Mouse (Mus musculus): ENCODE measurements around the gene Bmpr1b. TPM values are rescaled to one million over a fixed set of nuclear protein-coding genes. Genes with fewer than 3 reads are reported as not detected.

Bmpr1b gene
- polyA plus RNA-seq, 1 experiment from 2014 or later: 5.5 TPM

DNA sequence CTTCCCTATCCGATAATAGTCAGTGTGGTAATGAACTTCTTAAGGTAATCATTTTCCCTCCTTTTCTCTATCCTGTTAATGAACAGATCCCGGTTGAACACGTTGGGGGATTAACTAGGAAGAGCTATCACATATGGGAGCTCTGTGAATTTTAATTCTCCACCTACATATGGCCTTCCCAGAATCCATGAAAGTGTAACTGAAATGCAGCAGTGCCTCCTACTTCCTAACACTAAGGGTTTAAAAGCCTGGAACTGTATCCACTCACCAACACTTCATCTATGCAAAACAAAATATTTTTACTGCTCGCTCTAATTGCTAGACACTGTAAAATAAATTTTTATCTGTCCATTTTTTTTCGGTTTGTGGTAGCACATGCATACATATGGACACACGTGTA, 63.0 kb downstream of the Bmpr1b start:
- H3K27ac ChIP-seq: no peak overlapping the region
- no peak overlapping the region for H3K4me3 ChIP-seq (replicated peaks)
- H3K9ac ChIP-seq: no peak overlapping the region
- H3K4me2 ChIP-seq: no peak overlapping the region
- no peak for ATAC-seq (ENCODE audit: insufficient read depth, low FRiP score, low read depth)
- no peaks in the 10 kb centered on the region for H3K9me3 ChIP-seq
- H3K4me1 ChIP-seq: no peaks in the 10 kb centered on the region
- 86% methylated on average over 6 of the region's 6 CpGs for WGBS
- H3K36me3 ChIP-seq: no peaks in the 10 kb centered on the region
- H3K27me3 ChIP-seq (replicated peaks): no peaks in the 10 kb centered on the region

DNA sequence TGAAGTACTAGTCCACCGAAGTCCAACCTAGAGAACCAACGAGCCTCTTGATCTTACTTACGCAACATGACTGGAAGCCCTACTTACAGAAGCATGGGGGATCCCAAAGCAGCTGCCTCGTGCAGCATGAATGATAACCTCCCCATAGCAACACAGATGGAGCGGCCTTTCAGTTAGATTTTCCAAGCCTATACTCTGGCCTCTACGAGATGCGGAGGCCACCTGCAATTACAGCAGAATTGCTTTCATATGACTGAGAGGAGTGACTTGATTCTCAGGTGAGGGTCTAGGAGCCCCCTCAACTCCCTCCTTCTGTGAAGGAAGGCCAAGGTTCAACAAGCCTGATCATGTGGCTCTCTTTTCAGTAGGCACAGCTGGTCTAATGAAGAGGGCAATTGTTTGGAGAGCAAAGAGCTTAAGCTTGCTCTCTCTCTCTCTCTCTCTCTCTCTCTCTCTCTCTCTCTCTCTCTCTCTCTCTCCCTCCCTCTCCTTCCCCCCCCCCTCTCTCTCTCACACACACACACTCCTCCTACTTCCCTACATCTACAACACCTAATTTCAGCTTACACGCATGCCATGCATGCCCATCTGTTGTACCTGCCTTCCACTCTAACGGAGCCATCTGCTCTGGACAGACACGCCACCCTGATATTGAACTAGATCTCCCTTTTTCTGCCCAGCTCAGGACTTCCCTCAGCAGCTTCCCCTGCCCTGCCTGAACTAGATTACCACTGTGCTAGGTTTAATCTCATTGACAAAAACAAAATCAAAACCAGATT, 65.0 kb downstream of the Bmpr1b start:
- no peaks in the 10 kb centered on the region for H3K4me1 ChIP-seq
- no peak for ATAC-seq (ENCODE audit: insufficient read depth, low FRiP score, low read depth)
- H3K4me2 ChIP-seq: no peak overlapping the region
- H3K9ac ChIP-seq: no peak overlapping the region
- no peaks in the 10 kb centered on the region for H3K9me3 ChIP-seq
- no peaks in the 10 kb centered on the region for H3K27me3 ChIP-seq (replicated peaks)
- no peak overlapping the region for H3K27ac ChIP-seq
- 89% methylated on average over 10 of the region's 10 CpGs for WGBS
- no peaks in the 10 kb centered on the region for H3K36me3 ChIP-seq
- H3K4me3 ChIP-seq (replicated peaks): no peak overlapping the region

DNA sequence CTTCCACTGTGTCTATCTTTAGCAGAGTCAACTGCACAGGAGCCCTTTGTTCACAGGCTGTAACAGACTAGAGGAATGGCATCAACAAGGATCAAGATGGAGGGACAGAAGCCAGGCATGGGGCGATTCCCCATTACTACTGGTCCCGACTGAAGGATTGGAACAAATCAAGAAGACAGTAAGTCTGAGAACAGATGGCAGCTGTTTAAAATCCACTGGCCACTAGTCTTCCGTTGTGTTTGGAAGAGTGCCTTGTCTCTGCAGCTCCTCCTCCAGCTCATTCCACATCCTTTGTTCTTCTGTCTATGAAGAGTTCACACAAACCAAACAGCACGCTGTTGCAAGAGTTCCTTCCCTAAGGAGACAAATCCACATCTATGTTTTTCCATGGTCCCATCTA, 65.6 kb downstream of the Bmpr1b start:
- Histone ChIP-seq H3K9me3 (no peaks in the 10 kb centered on the region), H3K27ac (no peak overlapping the region), H3K9ac (no peak overlapping the region), H3K36me3 (no peaks in the 10 kb centered on the region), H3K4me3 (replicated peaks) (no peak overlapping the region), H3K4me2 (no peak overlapping the region), H3K4me1 (no peaks in the 10 kb centered on the region), H3K27me3 (replicated peaks) (no peaks in the 10 kb centered on the region)
- 76% methylated on average over 4 of the region's 4 CpGs for WGBS
- ATAC-seq (ENCODE audit: insufficient read depth, low FRiP score, low read depth): no peak

DNA sequence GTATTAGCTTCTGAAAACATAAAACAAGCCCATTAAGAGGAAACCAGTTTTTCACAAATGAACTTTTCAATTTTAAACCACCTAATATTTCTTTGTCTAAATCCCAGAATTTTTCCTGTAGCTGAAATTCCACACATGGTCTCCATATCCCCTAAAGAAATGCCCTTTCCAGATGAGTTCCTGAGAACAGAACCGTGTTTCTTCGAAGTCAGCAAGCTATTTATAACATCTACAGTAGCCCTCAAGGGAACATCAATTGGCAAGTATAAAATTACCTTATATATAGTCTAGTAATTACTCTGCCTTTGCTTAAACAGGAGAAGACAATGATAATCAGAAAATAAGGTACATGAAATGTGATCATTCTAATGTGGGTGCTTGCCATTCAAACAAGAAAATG, 70.1 kb downstream of the Bmpr1b start:
- Histone ChIP-seq H3K9ac (no peak overlapping the region), H3K9me3 (no peaks in the 10 kb centered on the region), H3K36me3 (no peaks in the 10 kb centered on the region), H3K4me3 (replicated peaks) (no peak overlapping the region), H3K27ac (no peak overlapping the region), H3K4me1 (no peaks in the 10 kb centered on the region), H3K4me2 (no peak overlapping the region), H3K27me3 (replicated peaks) (no peaks in the 10 kb centered on the region)
- ATAC-seq (ENCODE audit: insufficient read depth, low FRiP score, low read depth): no peak
- WGBS: 51% methylated on average over 2 of the region's 2 CpGs

DNA sequence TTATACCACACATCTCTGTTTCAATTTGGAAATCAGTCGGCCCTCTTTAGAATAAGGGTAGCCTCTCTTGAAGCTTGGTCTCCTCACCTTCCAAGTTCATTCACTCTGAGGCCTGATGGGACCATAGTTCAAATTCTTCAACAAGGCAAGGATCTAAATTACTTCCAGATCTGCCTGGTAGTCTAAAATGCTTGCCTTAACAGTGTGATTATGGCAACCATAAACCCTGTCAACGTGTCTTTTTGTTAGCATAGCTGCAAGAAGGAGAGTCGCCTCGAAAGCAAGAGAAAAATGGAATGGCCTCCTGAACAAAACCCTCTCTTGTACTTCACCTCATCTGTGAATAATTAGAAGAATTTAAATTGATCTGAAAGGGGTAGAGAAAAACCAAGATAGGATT, 75.2 kb downstream of the Bmpr1b start:
- H3K4me1 ChIP-seq: no peaks in the 10 kb centered on the region
- H3K9me3 ChIP-seq: no peaks in the 10 kb centered on the region
- H3K4me2 ChIP-seq: no peak overlapping the region
- H3K4me3 ChIP-seq (replicated peaks): no peak overlapping the region
- H3K9ac ChIP-seq: no peak overlapping the region
- no peak for ATAC-seq (ENCODE audit: insufficient read depth, low FRiP score, low read depth)
- H3K36me3 ChIP-seq: no peaks in the 10 kb centered on the region
- no peaks in the 10 kb centered on the region for H3K27me3 ChIP-seq (replicated peaks)
- H3K27ac ChIP-seq: no peak overlapping the region
- WGBS: 80% methylated on average over 4 of the region's 4 CpGs

DNA sequence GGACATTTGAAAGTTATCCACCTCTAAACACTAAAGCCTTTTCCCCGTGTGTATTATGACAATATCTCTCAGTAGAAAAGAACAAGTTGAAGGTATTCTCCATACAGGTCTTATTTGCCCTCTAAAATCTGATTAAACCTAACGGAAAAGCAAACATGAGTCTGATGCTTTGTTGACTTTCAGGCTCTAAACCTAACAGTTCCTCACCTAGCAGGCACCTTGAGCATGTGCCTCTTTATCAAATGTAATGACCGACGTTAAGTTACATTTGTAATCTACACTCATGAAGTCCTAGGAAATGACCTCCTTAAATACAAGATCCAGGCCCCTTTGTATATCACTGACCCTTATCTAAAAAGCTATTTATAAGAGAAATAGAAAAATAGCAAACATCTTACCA, 79.5 kb downstream of the Bmpr1b start:
- Histone ChIP-seq H3K4me1 (no peaks in the 10 kb centered on the region), H3K4me3 (replicated peaks) (no peak overlapping the region), H3K9me3 (no peaks in the 10 kb centered on the region), H3K9ac (no peak overlapping the region), H3K4me2 (no peak overlapping the region), H3K36me3 (no peaks in the 10 kb centered on the region), H3K27me3 (replicated peaks) (no peaks in the 10 kb centered on the region), H3K27ac (no peak overlapping the region)
- 65% methylated on average over 4 of the region's 4 CpGs for WGBS
- ATAC-seq (ENCODE audit: insufficient read depth, low FRiP score, low read depth): peak; percentile 87

DNA sequence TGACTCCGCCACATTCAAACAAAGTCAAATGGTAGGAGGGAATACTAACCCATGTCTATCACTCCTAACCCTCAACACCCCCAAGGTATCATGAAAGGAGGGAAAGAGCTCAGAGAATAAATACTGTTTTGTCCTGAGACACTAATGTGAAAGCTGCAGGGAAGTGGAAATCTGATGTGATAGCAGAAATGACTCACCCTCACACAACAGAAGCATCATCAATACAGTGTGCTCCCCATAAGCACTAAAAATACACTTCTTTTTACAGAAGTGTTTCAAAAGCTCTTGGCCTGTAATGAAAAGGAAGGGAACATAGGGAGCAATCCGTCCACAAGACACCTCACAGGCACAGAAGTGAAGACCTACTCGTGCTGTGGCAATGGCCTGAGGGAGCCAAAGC, 83.3 kb downstream of the Bmpr1b start:
- ATAC-seq (ENCODE audit: insufficient read depth, low FRiP score, low read depth): no peak
- Histone ChIP-seq H3K4me3 (replicated peaks) (no peak overlapping the region), H3K4me2 (no peak overlapping the region), H3K36me3 (no peaks in the 10 kb centered on the region), H3K9ac (no peak overlapping the region), H3K9me3 (no peaks in the 10 kb centered on the region), H3K27ac (no peak overlapping the region), H3K4me1 (no peaks in the 10 kb centered on the region), H3K27me3 (replicated peaks) (no peaks in the 10 kb centered on the region)
- 50% methylated on average over 3 of the region's 3 CpGs for WGBS

DNA sequence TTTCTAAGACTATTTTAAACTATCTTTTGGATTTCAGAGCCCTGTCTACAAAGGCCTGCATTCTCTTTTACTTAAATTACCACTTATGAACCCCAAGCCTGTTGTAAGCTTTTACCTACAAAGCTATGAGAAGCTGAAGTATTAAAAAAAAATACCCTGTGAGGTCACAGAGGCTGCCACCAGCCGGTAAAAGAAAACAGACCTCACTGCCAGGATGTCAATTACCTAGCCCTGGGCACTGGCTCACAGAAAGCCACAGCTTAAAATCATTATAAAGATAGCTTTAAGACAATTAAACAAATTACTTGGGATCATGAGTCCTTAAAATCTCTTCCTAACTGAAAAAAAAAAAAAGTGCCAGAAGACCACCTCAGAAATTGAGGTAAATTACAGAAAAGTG, 85.1 kb downstream of the Bmpr1b start:
- Histone ChIP-seq H3K4me2 (no peak overlapping the region), H3K4me1 (no peaks in the 10 kb centered on the region), H3K9me3 (no peaks in the 10 kb centered on the region), H3K27ac (no peak overlapping the region), H3K4me3 (replicated peaks) (no peak overlapping the region), H3K36me3 (no peaks in the 10 kb centered on the region), H3K9ac (no peak overlapping the region), H3K27me3 (replicated peaks) (no peaks in the 10 kb centered on the region)
- ATAC-seq (ENCODE audit: insufficient read depth, low FRiP score, low read depth): no peak
- WGBS: 22% methylated on average over 1 of the region's 1 CpGs

DNA sequence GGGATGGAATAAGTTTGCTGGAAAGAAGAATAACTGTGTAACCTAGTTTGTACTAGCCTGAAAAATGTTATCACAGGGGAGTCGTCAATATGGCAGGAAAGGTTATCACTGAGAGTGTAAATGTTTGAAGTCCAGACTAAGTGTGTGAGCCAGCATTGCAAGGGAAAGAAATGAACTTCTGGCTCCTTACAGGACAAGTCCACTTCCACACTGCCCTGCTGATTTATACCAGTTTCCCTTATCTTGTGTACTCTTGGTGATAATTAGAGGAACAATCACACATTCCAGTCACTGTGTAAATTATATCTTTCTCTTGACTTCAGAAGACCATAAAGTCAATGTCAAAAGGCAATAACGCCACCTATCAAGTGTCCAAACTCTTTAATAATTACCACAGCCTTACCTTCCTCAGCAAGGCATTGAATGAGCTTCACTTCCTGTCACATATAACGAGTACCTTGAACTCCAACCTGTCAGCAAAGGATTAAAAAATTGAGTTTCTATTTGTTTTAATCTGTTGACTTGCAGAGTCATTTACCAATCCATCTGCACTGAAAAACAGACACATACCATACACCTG, 91.4 kb downstream of the Bmpr1b start:
- no peaks in the 10 kb centered on the region for H3K4me1 ChIP-seq
- H3K27ac ChIP-seq: no peak overlapping the region
- WGBS: 37% methylated on average over 3 of the region's 3 CpGs
- H3K4me3 ChIP-seq (replicated peaks): no peak overlapping the region
- ATAC-seq (ENCODE audit: insufficient read depth, low FRiP score, low read depth): peak; percentile 79; the same call in 1 of the 2 replicates
- no peaks in the 10 kb centered on the region for H3K9me3 ChIP-seq
- no peaks in the 10 kb centered on the region for H3K27me3 ChIP-seq (replicated peaks)
- no peak overlapping the region for H3K4me2 ChIP-seq
- H3K9ac ChIP-seq: no peak overlapping the region
- no peaks in the 10 kb centered on the region for H3K36me3 ChIP-seq

DNA sequence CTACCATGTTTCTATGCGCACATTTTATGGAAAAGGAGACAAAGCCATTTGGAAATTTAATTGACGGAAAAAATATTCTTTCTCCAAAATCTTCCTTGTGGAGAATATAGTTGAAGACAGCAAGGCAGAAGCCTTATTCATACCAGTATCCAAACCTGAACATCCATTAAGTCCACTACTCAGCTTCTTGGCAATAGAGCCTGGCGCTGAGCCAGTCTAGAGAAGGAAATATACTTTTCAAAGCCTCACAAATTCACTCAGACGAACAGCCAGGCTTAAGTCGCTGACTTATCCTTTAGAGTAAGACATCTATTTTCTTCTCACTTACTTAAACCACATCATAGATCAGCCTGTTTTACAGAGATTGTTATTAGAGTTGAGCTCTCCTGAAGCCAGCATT, 97.6 kb downstream of the Bmpr1b start:
- Histone ChIP-seq H3K4me3 (replicated peaks) (no peak overlapping the region), H3K36me3 (no peaks in the 10 kb centered on the region), H3K9me3 (no peaks in the 10 kb centered on the region), H3K4me1 (no peaks in the 10 kb centered on the region), H3K27me3 (replicated peaks) (no peaks in the 10 kb centered on the region), H3K9ac (no peak overlapping the region), H3K27ac (no peak overlapping the region), H3K4me2 (no peak overlapping the region)
- ATAC-seq (ENCODE audit: insufficient read depth, low FRiP score, low read depth): no peak; the same call in 1 of the 2 replicates
- 66% methylated on average over 5 of the region's 5 CpGs for WGBS

DNA sequence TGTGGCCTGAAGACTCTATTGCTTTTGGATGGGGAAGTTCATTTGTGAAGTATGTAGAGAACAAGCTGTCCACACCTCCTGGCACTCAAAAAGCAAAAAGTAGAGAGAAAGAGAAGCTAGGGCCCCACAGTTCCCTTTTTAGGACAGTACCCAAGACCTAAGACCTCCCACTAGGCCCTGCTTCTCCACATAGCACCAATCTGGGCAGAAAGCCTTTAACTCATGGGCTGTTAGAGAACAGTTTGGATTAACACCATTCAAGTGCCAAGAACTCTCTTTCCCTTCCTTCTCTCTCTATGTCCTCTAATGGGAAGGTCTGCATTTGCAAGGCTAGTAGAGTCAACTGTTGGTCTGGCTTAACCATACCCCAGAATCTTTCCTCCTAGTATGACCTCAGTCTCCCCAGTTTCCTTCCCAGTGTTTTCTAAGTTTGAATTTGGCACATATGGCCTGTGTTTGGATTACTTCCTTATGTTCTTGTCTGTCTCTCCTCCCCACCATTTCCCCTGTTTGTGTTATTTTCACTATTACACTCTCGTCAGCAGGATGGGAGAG, 102.4 kb downstream of the Bmpr1b start:
- Histone ChIP-seq H3K36me3 (no peaks in the 10 kb centered on the region), H3K27ac (no peak overlapping the region), H3K4me2 (no peak overlapping the region), H3K9ac (no peak overlapping the region), H3K4me1 (0 out of 2 replicates have a peak, but pooled peaks cover 2% of the 10 kb centered on the region), H3K27me3 (replicated peaks) (no peaks in the 10 kb centered on the region), H3K9me3 (no peaks in the 10 kb centered on the region), H3K4me3 (replicated peaks) (no peak overlapping the region)
- 62% methylated on average over 1 of the region's 1 CpGs for WGBS
- ATAC-seq (ENCODE audit: insufficient read depth, low FRiP score, low read depth): no peak

DNA sequence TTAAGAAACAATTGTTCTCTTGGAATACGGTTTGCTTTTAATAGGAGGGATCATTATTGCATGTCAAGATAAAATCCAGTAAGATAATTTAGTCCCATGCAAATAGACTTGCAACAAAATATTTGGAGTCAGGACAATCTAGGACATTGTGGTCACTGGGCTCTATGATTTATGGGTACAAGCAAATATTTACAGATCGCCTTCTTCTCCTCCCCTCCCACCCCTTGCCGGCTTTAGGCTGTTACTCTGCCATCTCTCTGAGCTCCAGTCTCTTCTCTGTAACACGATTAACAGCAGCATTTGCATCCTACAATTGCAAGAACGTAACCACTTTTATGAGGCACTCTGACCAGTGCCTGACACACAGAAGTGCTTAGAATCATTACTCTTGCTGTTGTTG, 104.1 kb downstream of the Bmpr1b start:
- H3K4me3 ChIP-seq (replicated peaks): no peak overlapping the region
- H3K4me1 ChIP-seq: 0 out of 2 replicates have a peak, but pooled peaks cover 2% of the 10 kb centered on the region
- no peaks in the 10 kb centered on the region for H3K9me3 ChIP-seq
- H3K9ac ChIP-seq: no peak overlapping the region
- H3K27ac ChIP-seq: no peak overlapping the region
- no peaks in the 10 kb centered on the region for H3K36me3 ChIP-seq
- ATAC-seq (ENCODE audit: insufficient read depth, low FRiP score, low read depth): no peak
- no peaks in the 10 kb centered on the region for H3K27me3 ChIP-seq (replicated peaks)
- 36% methylated on average over 5 of the region's 5 CpGs for WGBS
- no peak overlapping the region for H3K4me2 ChIP-seq

Measured in stomach, embryonic 15.5 days (tissue).